Mouse (Mus musculus) ES-Bruce4 (cell line): ENCODE data around the gene Klk10. TPM values are rescaled to one million over a fixed set of nuclear protein-coding genes. Genes with fewer than 3 reads are reported as not detected.

ENCODE experiments used
- H3K27ac ChIP-seq: 2 replicates; pipeline ENCODE4 v1.5.1; 2012; ENCODE audit warnings: low read length, inconsistent platforms; ENCODE audit not compliant: insufficient read depth
- H3K27me3 ChIP-seq: 2 replicates; pipeline ENCODE4 v1.6.1; 2012; ENCODE audit warnings: mild to moderate bottlenecking, low read length, inconsistent platforms; ENCODE audit not compliant: control insufficient read depth, poor library complexity, insufficient read depth, severe bottlenecking
- H3K36me3 ChIP-seq: 2 replicates; pipeline ENCODE4 v1.6.1; 2012; ENCODE audit warnings: inconsistent platforms, mild to moderate bottlenecking, low read length, moderate library complexity; ENCODE audit not compliant: control insufficient read depth, poor library complexity, insufficient read depth, severe bottlenecking
- H3K4me1 ChIP-seq: one replicate; pipeline ENCODE4 v1.8.1; 2011; ENCODE audit warnings: low read length; ENCODE audit not compliant: control insufficient read depth, insufficient read depth
- H3K4me3 ChIP-seq: 2 replicates; pipeline ENCODE4 v1.5.1; 2011; ENCODE audit warnings: low read depth, mild to moderate bottlenecking, low read length
- H3K9ac ChIP-seq: 2 replicates; pipeline ENCODE4 v1.6.1; 2012; ENCODE audit warnings: low read depth, mild to moderate bottlenecking, inconsistent platforms; ENCODE audit not compliant: poor library complexity, severe bottlenecking
- H3K9me3 ChIP-seq: replicated peaks from 2 replicates; pipeline ENCODE4 v1.6.1; 2012; ENCODE audit warnings: mild to moderate bottlenecking, low read length, inconsistent platforms; ENCODE audit not compliant: control insufficient read depth, poor library complexity, insufficient read depth, severe bottlenecking
- CTCF ChIP-seq: IDR thresholded peaks from one replicate; pipeline ENCODE4 v1.8.1; 2011; ENCODE audit warnings: low read depth, low read length
- EP300 ChIP-seq: IDR thresholded peaks from 2 replicates; pipeline ENCODE4 v1.6.1; 2011; ENCODE audit warnings: low read depth, low read length; ENCODE audit not compliant: insufficient read depth
- POLR2A ChIP-seq: IDR thresholded peaks from one replicate; pipeline ENCODE4 v1.8.1; 2011; ENCODE audit warnings: low read length; ENCODE audit not compliant: insufficient read depth
- polyA plus RNA-seq: library from polyadenylated mRNA; stranded (reverse); fragments of >200 nt; gene quantifications from 2 replicates; pipeline ENCODE4 v1.2.4, GENCODE M21; 2011; ENCODE audit warnings: low read depth; ENCODE audit not compliant: missing spikeins, insufficient read depth, insufficient read length

Gene Klk10
- polyA plus RNA-seq, 1 experiment, result 1.2 TPM

DNA sequence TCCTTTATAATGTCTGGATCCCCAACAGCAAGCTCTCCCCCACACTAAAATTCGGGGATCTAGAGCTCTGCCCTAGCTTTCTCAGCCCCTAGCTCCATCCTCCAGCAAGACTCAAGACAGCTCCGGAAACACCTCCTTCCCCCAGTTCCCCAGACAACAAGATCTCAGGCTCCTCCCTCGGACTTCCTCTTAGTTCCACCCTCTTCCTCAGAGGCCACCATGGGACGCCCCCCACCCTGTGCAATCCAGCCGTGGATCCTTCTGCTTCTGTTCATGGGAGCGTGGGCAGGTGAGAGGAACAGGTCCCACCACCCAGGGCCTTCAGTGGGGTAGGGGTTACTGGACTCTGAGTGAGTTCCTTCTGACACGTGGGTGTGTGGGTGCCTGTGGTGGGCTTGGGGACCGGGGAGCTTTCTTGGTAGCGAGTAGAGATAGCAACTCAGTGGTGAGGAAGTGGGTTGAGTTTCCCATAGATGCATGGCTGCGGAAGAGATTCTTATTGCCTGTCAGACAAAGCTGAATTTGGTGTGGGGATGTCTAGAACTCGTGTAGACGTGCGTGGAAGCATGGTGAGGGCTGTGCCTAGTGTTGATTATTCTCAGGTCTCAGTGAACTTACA is 17.1 kb downstream of the Klk10 start:
- no peak overlapping the region for H3K27ac ChIP-seq
- no peaks in the 10 kb centered on the region for H3K4me1 ChIP-seq
- peak overlapping the region; percentile 63 for H3K4me3 ChIP-seq
- H3K9me3 ChIP-seq, result no peaks in the 10 kb centered on the region
- H3K9ac ChIP-seq, result no peak overlapping the region
- H3K27me3 ChIP-seq, result no peaks in the 10 kb centered on the region
- TF ChIP-seq CTCF, result no peak
- no peak for TF ChIP-seq POLR2A
- no peak for TF ChIP-seq EP300
- H3K36me3 ChIP-seq, result no peaks in the 10 kb centered on the region

DNA sequence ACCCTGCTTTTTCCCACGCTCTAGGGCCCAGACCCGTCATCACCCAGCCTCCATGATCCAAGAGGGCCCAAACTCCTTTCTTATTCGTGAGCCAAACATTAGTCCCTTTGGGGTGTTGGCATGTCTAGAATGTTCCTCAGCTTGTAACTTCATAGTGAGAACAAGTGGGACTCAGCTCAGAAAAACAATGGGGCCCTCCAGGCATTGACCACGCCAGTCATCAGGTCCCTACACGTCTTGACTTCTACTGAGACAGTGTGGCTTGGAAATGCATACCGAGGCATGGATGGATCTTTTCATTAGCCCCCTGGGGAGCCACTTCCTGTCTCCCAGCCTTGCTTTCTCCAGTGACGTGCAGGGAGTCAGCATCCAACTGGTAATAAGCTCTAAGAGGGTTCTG is 19.0 kb downstream of the Klk10 start:
- Histone ChIP-seq H3K4me3 (no peak overlapping the region), H3K4me1 (no peaks in the 10 kb centered on the region), H3K36me3 (no peaks in the 10 kb centered on the region), H3K27ac (no peak overlapping the region), H3K9ac (no peak overlapping the region), H3K27me3 (no peaks in the 10 kb centered on the region), H3K9me3 (no peaks in the 10 kb centered on the region)
- TF ChIP-seq POLR2A (no peak), CTCF (no peak), EP300 (no peak)

DNA sequence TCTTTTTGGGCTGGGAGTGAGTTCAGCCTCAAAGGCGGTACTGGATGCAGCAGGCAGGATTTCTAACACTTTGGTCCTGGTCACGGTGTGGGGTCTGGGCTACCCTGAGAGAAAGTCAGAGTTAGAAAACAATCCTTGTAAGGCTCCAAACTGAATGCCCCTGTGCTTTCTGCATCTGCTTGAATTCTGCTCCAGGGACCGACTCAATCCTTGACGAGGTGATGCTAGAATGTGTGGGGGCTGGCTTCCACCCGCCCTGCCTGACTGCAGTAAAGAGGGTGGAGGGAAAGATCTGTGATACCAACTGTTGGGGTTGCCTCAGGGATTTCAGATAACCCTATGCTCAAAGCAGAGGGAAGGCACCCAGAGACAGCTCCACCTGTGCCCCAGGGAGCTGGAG is 30.2 kb downstream of the Klk10 start, which contains the start of gene Klk7:
TSS of gene Klk7 (plus strand) at position 301 of the 400 bp plus-strand sequence.
- Histone ChIP-seq H3K36me3 (no peaks in the 10 kb centered on the region), H3K9ac (no peak within 1 kb of the TSS), H3K27me3 (no peaks in the 10 kb centered on the region), H3K4me1 (no peaks in the 10 kb centered on the region), H3K27ac (no peak within 1 kb of the TSS), H3K4me3 (no peak within 1 kb of the TSS), H3K9me3 (no peaks in the 10 kb centered on the region)
- TF ChIP-seq EP300 (no peak), CTCF (no peak), POLR2A (no peak)

DNA sequence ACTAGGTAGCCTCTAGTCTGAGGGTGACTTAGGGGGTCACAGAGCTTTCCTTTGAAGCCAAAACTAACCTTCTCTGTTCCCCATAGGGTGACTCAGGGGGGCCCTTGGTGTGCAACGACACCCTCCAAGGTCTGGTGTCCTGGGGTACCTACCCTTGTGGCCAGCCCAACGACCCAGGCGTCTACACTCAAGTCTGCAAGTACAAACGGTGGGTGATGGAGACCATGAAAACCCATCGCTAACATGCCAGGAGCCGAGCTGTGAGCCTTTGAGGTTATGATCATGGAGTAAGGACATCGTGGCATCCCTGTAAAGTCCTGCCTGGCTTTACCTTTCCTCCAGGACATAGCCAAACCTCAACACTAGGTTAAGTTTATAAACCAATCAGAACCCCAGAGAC is 34.4 kb downstream of the Klk10 start:
- H3K4me1 ChIP-seq, result no peaks in the 10 kb centered on the region
- H3K4me3 ChIP-seq, result no peak overlapping the region
- TF ChIP-seq EP300 (no peak), POLR2A (no peak), CTCF (no peak)
- no peaks in the 10 kb centered on the region for H3K9me3 ChIP-seq
- H3K27ac ChIP-seq, result no peak overlapping the region
- H3K9ac ChIP-seq, result no peak overlapping the region
- H3K27me3 ChIP-seq, result no peaks in the 10 kb centered on the region
- no peaks in the 10 kb centered on the region for H3K36me3 ChIP-seq

DNA sequence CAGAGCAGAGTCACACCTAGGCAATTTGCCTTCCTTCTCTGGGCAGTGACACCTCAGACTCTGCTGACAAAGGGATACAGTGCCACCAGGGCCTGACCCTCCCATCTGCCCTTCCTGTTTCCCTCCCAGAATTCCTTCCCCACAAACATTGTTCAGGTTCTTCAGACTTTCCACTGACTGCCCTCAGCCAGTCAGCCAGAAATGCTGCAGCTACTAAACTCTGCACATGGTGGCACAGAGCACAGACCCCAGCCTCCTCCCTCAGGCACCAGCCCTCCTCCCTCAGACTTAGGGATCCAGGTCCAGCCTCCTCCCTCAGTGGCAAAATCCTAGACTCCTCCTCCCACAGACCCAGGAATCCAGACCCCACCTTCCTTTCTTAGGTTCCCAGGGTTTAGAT is 35.9 kb downstream of the Klk10 start:
- no peak overlapping the region for H3K27ac ChIP-seq
- TF ChIP-seq POLR2A, result no peak
- TF ChIP-seq EP300, result no peak
- TF ChIP-seq CTCF, result no peak
- no peak overlapping the region for H3K4me3 ChIP-seq
- H3K9me3 ChIP-seq, result no peaks in the 10 kb centered on the region
- no peak overlapping the region for H3K9ac ChIP-seq
- H3K27me3 ChIP-seq, result no peaks in the 10 kb centered on the region
- H3K36me3 ChIP-seq, result no peaks in the 10 kb centered on the region
- H3K4me1 ChIP-seq, result no peaks in the 10 kb centered on the region

DNA sequence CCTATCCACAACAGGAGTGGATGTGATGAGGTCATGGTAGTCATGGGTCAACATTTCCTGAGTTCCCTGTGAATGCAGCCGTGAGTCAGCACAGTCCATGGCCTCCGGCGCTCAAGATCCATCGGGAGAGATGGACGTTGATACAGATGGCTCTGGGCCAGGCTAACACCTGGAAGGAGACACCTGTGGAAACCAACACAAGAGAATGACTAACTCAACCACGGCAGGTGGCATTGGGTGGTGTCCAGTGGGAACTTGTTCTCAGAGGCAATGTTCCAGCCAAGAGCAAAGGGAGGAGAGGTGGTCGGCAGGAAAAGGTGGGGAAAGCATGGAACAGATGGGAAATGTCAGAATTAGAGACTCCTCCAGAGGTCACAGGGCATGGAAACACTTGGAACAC is 40.7 kb downstream of the Klk10 start:
- H3K27ac ChIP-seq, result no peak overlapping the region
- TF ChIP-seq EP300 (no peak), CTCF (no peak)
- H3K27me3 ChIP-seq, result no peaks in the 10 kb centered on the region
- no peak overlapping the region for H3K9ac ChIP-seq
- H3K36me3 ChIP-seq, result no peaks in the 10 kb centered on the region
- no peak overlapping the region for H3K4me3 ChIP-seq
- H3K4me1 ChIP-seq, result no peaks in the 10 kb centered on the region
- H3K9me3 ChIP-seq, result no peaks in the 10 kb centered on the region
